Mouse (Mus musculus) C2C12 (cell line): ENCODE measurements around the gene Fam198a. TPM values are rescaled to one million over a fixed set of nuclear protein-coding genes. Genes with fewer than 3 reads are reported as not detected.

Experiments
- H3K27me3 ChIP-seq: one replicate; pipeline ENCODE4 v1.6.1; 2011; ENCODE audit not compliant: control insufficient read depth, insufficient read depth, insufficient read length
- H3K36me3 ChIP-seq: one replicate; pipeline ENCODE4 v1.6.1; 2011; ENCODE audit not compliant: control insufficient read depth, insufficient read depth
- H3K4me3 ChIP-seq: one replicate; pipeline ENCODE4 v1.5.1; 2011; ENCODE audit warnings: mild to moderate bottlenecking, control low read depth; ENCODE audit not compliant: poor library complexity, insufficient read depth, severe bottlenecking
- H3K79me2 ChIP-seq: one replicate; pipeline ENCODE4 v1.6.1; 2011; ENCODE audit not compliant: control insufficient read depth, insufficient read depth
- H3K79me3 ChIP-seq: one replicate; pipeline ENCODE4 v1.6.1; 2011; ENCODE audit warnings: low read depth, control low read depth
- H3ac ChIP-seq: one replicate; pipeline ENCODE3; 2011; ENCODE audit warnings: low read depth; ENCODE audit not compliant: control insufficient read depth, insufficient read length
- CEBPB ChIP-seq: IDR thresholded peaks from one replicate; pipeline ENCODE4 v1.6.1; 2011; ENCODE audit warnings: low read depth, mild to moderate bottlenecking, control low read depth, moderate library complexity
- CTCF ChIP-seq: IDR thresholded peaks from one replicate; pipeline ENCODE4 v1.5.1; 2011; ENCODE audit not compliant: control insufficient read depth, insufficient read depth, insufficient read length
- FOSL1 ChIP-seq: IDR thresholded peaks from one replicate; pipeline ENCODE4 v1.8.0; 2011; ENCODE audit warnings: mild to moderate bottlenecking, low read length; ENCODE audit not compliant: poor library complexity, insufficient read depth, severe bottlenecking
- MAX ChIP-seq: IDR thresholded peaks from one replicate; pipeline ENCODE4 v1.6.1; 2011; ENCODE audit warnings: mild to moderate bottlenecking, control low read depth
- MYOD1 ChIP-seq: IDR thresholded peaks from one replicate; pipeline ENCODE4 v1.6.1; 2011; ENCODE audit warnings: low read depth; ENCODE audit not compliant: control insufficient read depth, insufficient read length
- MYOG ChIP-seq: IDR thresholded peaks from one replicate; pipeline ENCODE4 v1.6.1; 2011; ENCODE audit not compliant: control insufficient read depth, insufficient read length; ENCODE audit errors: extremely low read depth
- USF1 ChIP-seq: IDR thresholded peaks from one replicate; pipeline ENCODE4 v1.6.1; 2011; ENCODE audit warnings: low read depth, mild to moderate bottlenecking, control low read depth, moderate library complexity
- polyA plus RNA-seq: library from polyadenylated mRNA; unstranded; fragments of >200 nt; fragmentation: generic; extraction: Trizol; gene quantifications from one replicate; pipeline ENCODE4 v1.2.1, GENCODE M21; 2012; ENCODE audit warnings: missing spikeins

Gene Fam198a
- polyA plus RNA-seq, 1 experiment: not detected

- no peaks in the 10 kb centered on the region for H3K36me3 ChIP-seq
- H3ac ChIP-seq: no peak overlapping the region
- H3K27me3 ChIP-seq: peaks cover 33% of the 10 kb centered on the region
- H3K79me3 ChIP-seq: no peaks in the 10 kb centered on the region
- no peak for TF ChIP-seq CTCF
- TF ChIP-seq MYOD1: no peak
- TF ChIP-seq CEBPB: no peak
- no peak for TF ChIP-seq MYOG
- no peak for TF ChIP-seq USF1
- TF ChIP-seq MAX: no peak
- no peak for TF ChIP-seq FOSL1
- H3K79me2 ChIP-seq: no peaks in the 10 kb centered on the region
- H3K4me3 ChIP-seq: no peak overlapping the region
These were observed 17.5 kb downstream of the Fam198a start for GRCm38 (mm10) chr9:121968258-121968657.

GRCm38 (mm10) chr9:121969841-121970381 lies 19.1 kb downstream of the Fam198a start:
- TF ChIP-seq MYOD1 (no peak), MYOG (no peak), CEBPB (no peak), MAX (no peak), FOSL1 (no peak), CTCF (no peak), USF1 (no peak)
- H3K36me3 ChIP-seq: no peaks in the 10 kb centered on the region
- H3K79me2 ChIP-seq: no peaks in the 10 kb centered on the region
- no peaks in the 10 kb centered on the region for H3K79me3 ChIP-seq
- H3K27me3 ChIP-seq: peaks cover 29% of the 10 kb centered on the region
- H3K4me3 ChIP-seq: no peak overlapping the region
- no peak overlapping the region for H3ac ChIP-seq

- Histone ChIP-seq H3K79me2 (no peaks in the 10 kb centered on the region), H3ac (no peak overlapping the region), H3K79me3 (no peaks in the 10 kb centered on the region), H3K27me3 (peaks cover 42% of the 10 kb centered on the region), H3K36me3 (no peaks in the 10 kb centered on the region), H3K4me3 (no peak overlapping the region)
- TF ChIP-seq FOSL1: no peak
- no peak for TF ChIP-seq USF1
- no peak for TF ChIP-seq MYOD1
- no peak for TF ChIP-seq MYOG
- no peak for TF ChIP-seq CTCF
- TF ChIP-seq CEBPB: no peak
- TF ChIP-seq MAX: no peak
These were observed 22.4 kb downstream of the Fam198a start for GRCm38 (mm10) chr9:121973207-121973606.

DNA sequence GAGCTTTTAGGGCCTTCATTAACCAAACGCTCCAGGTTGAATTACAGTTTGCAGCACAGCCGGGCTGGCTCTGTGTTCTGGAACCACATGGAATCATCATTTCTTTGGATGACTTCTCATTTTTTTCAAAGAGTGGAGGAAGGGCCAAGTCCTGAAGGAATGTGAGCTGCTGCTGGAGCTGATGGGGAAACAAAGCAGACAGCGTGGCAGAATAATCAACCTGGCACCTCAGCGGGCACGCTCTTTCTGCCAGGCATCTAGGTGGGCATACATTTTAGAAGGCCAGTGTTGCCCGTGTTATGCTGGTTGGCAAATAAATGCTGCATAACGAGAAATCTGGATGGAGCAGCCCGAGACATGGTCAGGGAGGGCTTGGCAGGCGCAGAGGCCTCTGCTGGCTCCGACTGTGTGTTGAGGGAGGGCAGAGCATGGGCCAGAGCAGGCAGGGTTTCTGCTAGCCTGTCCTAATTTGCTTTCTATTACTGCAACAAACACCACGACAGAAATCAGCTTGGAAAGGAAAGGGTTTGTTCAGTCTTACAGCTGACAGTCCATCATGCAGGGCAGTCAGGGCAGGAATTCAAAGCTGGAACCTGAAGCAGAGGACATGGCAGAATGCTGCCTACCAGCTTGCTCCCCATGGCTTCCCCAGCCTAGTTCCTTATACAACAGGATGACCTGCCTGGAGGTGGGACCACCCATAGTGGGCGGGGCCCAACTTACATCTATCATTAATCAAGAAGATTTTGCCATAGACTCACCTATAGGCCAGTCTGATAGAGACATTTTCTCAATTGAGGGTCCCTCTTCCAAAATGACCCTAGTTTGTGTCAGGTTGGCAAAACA lies 23.6 kb downstream of the Fam198a start:
- TF ChIP-seq CTCF (no peak), FOSL1 (no peak), MAX (no peak), MYOD1 (no peak), MYOG (no peak), CEBPB (no peak), USF1 (no peak)
- peaks cover 43% of the 10 kb centered on the region for H3K27me3 ChIP-seq
- no peaks in the 10 kb centered on the region for H3K36me3 ChIP-seq
- no peaks in the 10 kb centered on the region for H3K79me2 ChIP-seq
- H3K4me3 ChIP-seq: no peak overlapping the region
- H3K79me3 ChIP-seq: no peaks in the 10 kb centered on the region
- no peak overlapping the region for H3ac ChIP-seq

GRCm38 (mm10) chr9:121975321-121975720 lies 24.5 kb downstream of the Fam198a start:
- Histone ChIP-seq H3K79me3 (no peaks in the 10 kb centered on the region), H3ac (no peak overlapping the region), H3K27me3 (peaks cover 37% of the 10 kb centered on the region), H3K4me3 (no peak overlapping the region), H3K36me3 (no peaks in the 10 kb centered on the region), H3K79me2 (no peaks in the 10 kb centered on the region)
- TF ChIP-seq MYOD1 (no peak), CEBPB (no peak), FOSL1 (no peak), MAX (no peak), USF1 (no peak), CTCF (no peak), MYOG (no peak)
